ENCODE assay signal across 9 mouse cellular contexts in genomic region chr7:139068182-139068623, GRCm38 (mm10). TPM values are rescaled to one million over a fixed set of nuclear protein-coding genes. Genes with fewer than 3 reads are reported as not detected.
A peak's percentile ranks its signal among the peaks of the same experiment; 100 is the strongest.
DNase-seq lines count a peak whose midpoint lies in the region; ATAC-seq and TF ChIP-seq lines count a peak whose summit lies in the region.
"Had no signal": no experiment of that assay in that cellular context is flagged by ENCODE, and none has a peak within 500 bp of the region (broad histone marks: within the 10 kb centered on the region; RNA-seq: fewer than 3 reads in every experiment).

No protein-coding gene starts in this region.

- ATAC-seq in liver, embryonic 12.5 days: no peak
- peak; percentile 86 for ATAC-seq in forebrain, embryonic 12.5 days (ENCODE audit: low FRiP score)
- peak; percentile 80 for ATAC-seq in hindbrain, postnatal 0 days

- no peaks in the 10 kb centered on the region for H3K9me3 ChIP-seq in liver, embryonic 12.5 days (replicated peaks)
- no peaks in the 10 kb centered on the region for H3K9me3 ChIP-seq in forebrain, embryonic 12.5 days
- no peaks in the 10 kb centered on the region for H3K9me3 ChIP-seq in hindbrain, postnatal 0 days (ENCODE audit: low read length)
- no peaks in the 10 kb centered on the region for H3K9me3 ChIP-seq in midbrain, embryonic 10.5 days (replicated peaks)
- H3K9me3 ChIP-seq: megakaryocyte, embryonic 14.5 days had no signal

- no peaks in the 10 kb centered on the region for H3K36me3 ChIP-seq in liver, embryonic 12.5 days
- H3K36me3 ChIP-seq in forebrain, embryonic 12.5 days (replicated peaks): no peaks in the 10 kb centered on the region
- H3K36me3 ChIP-seq in hindbrain, postnatal 0 days (ENCODE audit: insufficient read depth, low read length): no peaks in the 10 kb centered on the region
- H3K36me3 ChIP-seq in midbrain, embryonic 10.5 days: no peaks in the 10 kb centered on the region

- TF ChIP-seq CTCF in hindbrain, postnatal 0 days (IDR thresholded peaks at IDR 0.05; ENCODE audit: low read depth): peak; percentile 80

- no peaks in the 10 kb centered on the region for H3K27me3 ChIP-seq in liver, embryonic 12.5 days (replicated peaks)
- H3K27me3 ChIP-seq in forebrain, embryonic 12.5 days: peaks cover 8% of the 10 kb centered on the region; the same call in 1 of the 2 replicates
- H3K27me3 ChIP-seq in hindbrain, postnatal 0 days (ENCODE audit: insufficient read depth, low read length): no peaks in the 10 kb centered on the region
- peaks cover 4% of the 10 kb centered on the region; the same call in 1 of the 2 replicates for H3K27me3 ChIP-seq in midbrain, embryonic 10.5 days (ENCODE audit: low read depth, poor library complexity, severe bottlenecking)

- peak; percentile 49 for DNase-seq in liver
- peak; percentile 17 for DNase-seq in c-Kit-positive CD71-positive TER-119-positive erythroid progenitor cells, embryonic 14.5 days (ENCODE audit: low spot score)
- peak; percentile 89 for DNase-seq in hindbrain, postnatal 0 days (ENCODE audit: low spot score)
- peak; percentile 76 to 93 for DNase-seq in layer of hippocampus, postnatal 25 days (ENCODE audit: extremely low spot score in 1 of 2, low spot score in 1 of 2)
- peak; percentile 83 for DNase-seq in midbrain, embryonic 10.5 days (ENCODE audit: low spot score)
- DNase-seq in right cerebral cortex, postnatal 4 days: peak; percentile 90

- H3K4me2 ChIP-seq in liver, embryonic 12.5 days: no peak overlapping the region
- H3K4me2 ChIP-seq in forebrain, embryonic 12.5 days: no peak overlapping the region
- H3K4me2 ChIP-seq in hindbrain, postnatal 0 days (ENCODE audit: low read depth, low read length): no peak overlapping the region

- no peak overlapping the region for H3K9ac ChIP-seq in liver, embryonic 12.5 days
- no peak overlapping the region for H3K9ac ChIP-seq in forebrain, embryonic 12.5 days
- H3K9ac ChIP-seq in hindbrain, postnatal 0 days (replicated peaks; ENCODE audit: low read length): no peak overlapping the region

- H3K27ac ChIP-seq in liver, embryonic 12.5 days: no peak overlapping the region
- H3K27ac ChIP-seq in forebrain, embryonic 12.5 days: no peak overlapping the region
- H3K27ac ChIP-seq in hindbrain, postnatal 0 days: peak overlapping the region; percentile 11; the same call in 1 of the 2 replicates
- H3K27ac ChIP-seq in midbrain, embryonic 10.5 days (replicated peaks): no peak overlapping the region

- H3K4me3 ChIP-seq in liver, embryonic 12.5 days: no peak overlapping the region
- H3K4me3 ChIP-seq in forebrain, embryonic 12.5 days (replicated peaks): no peak overlapping the region
- H3K4me3 ChIP-seq in hindbrain, postnatal 0 days (ENCODE audit: low read length): no peak overlapping the region
- H3K4me3 ChIP-seq in midbrain, embryonic 10.5 days: no peak overlapping the region
- H3K4me3 ChIP-seq: megakaryocyte, embryonic 14.5 days had no signal

- 2% methylated on average over 2 of the region's 2 CpGs for WGBS in liver, embryonic 12.5 days (ENCODE audit: insufficient replicate concordance)
- 0% methylated on average over 2 of the region's 2 CpGs for WGBS in forebrain, embryonic 12.5 days
- 0% methylated on average over 2 of the region's 2 CpGs for WGBS in hindbrain, postnatal 0 days
- 1% methylated on average over 2 of the region's 2 CpGs for WGBS in midbrain, embryonic 10.5 days

- no peaks in the 10 kb centered on the region for H3K4me1 ChIP-seq in liver, embryonic 12.5 days
- no peaks in the 10 kb centered on the region for H3K4me1 ChIP-seq in forebrain, embryonic 12.5 days
- no peaks in the 10 kb centered on the region for H3K4me1 ChIP-seq in hindbrain, postnatal 0 days (ENCODE audit: insufficient read depth, low read length)
- 0 out of 2 replicates have a peak, but pooled peaks cover 4% of the 10 kb centered on the region for H3K4me1 ChIP-seq in midbrain, embryonic 10.5 days

RNA-seq across cellular contexts. Expression of gene Dpysl4, which starts 17.6 kb away (rescaled TPM):
- polyA plus RNA-seq in liver, embryonic 12.5 days (2016; fragmentation: Nextera tagmentation; extraction: Ambion mirVana): 0.86 and 1.2 TPM in 2 replicates
- 139 and 143 TPM in 2 replicates for polyA plus RNA-seq in forebrain, embryonic 12.5 days (2016; fragmentation: Nextera tagmentation; extraction: Ambion mirVana)
- total RNA-seq in hindbrain, postnatal 0 days (2014; rRNA removed): 170 and 187 TPM in 2 replicates
- 157 and 161 TPM in 2 replicates for polyA plus RNA-seq in hindbrain, postnatal 0 days (2015; fragmentation: Nextera tagmentation; extraction: Ambion mirVana)
- 10 to 100 TPM; 63.9 to 72.4 TPM for total RNA-seq in layer of hippocampus, postnatal 25 days (2021)
- polyA plus RNA-seq in midbrain, embryonic 10.5 days (2016; fragmentation: Nextera tagmentation; extraction: Ambion mirVana): 107 and 159 TPM in 2 replicates

Comparison
In these comparisons a context has a peak if more than half of its experiments do, and no peak if none do; other contexts are left out.
1. DNase-seq: peak in every context shown above with its lines; median percentile 90 in right cerebral cortex, postnatal 4 days; 89 in hindbrain, postnatal 0 days; 84 in layer of hippocampus, postnatal 25 days; 83 in midbrain, embryonic 10.5 days; 49 in liver; 17 in c-Kit-positive CD71-positive TER-119-positive erythroid progenitor cells, embryonic 14.5 days.
2. RNA of gene Dpysl4, which starts 17.6 kb away (polyA plus RNA-seq): 157 to 161 TPM in hindbrain, postnatal 0 days, 139 to 143 TPM in forebrain, embryonic 12.5 days and 107 to 159 TPM in midbrain, embryonic 10.5 days; 0.86 to 1.2 TPM in liver, embryonic 12.5 days; every median in the first group is over 10 times any median in the second.